Mouse (Mus musculus) layer of hippocampus, postnatal 10 days (tissue): ENCODE results near the gene Ceacam20. TPM values are rescaled to one million over a fixed set of nuclear protein-coding genes. Genes with fewer than 3 reads are reported as not detected.
"Not testable (repeated sequence)": the region's sequence is repeated elsewhere in the genome, so short reads cannot be mapped to it uniquely, and the experiment has no call there.

ENCODE experiments used
- DNase-seq, 2 experiments: peaks; one replicate each; pipeline ENCODE4 v3.0.0; 2021; ENCODE audit warnings: low spot score in 2 of 2
- long read RNA-seq: library from polyadenylated mRNA; stranded (forward); transcript quantifications from one replicate; pipeline ENCODE4 v2.0.0, GENCODE M21; 2023
- total RNA-seq, 2 experiments: library from RNA; stranded (reverse); gene quantifications; 2 replicates each; pipeline ENCODE4 v1.2.3; 2021

Gene Ceacam20
- not detected for total RNA-seq
- long read RNA-seq: 0 reads

GRCm38 (mm10) chr7:19964985-19965579 lies at the start of gene Ceacam20:
TSS of gene Ceacam20 (plus strand) at chr7:19965412.
- DNase-seq: no peak

GRCm38 (mm10) chr7:19920166-19920505 lies 45.1 kb upstream of the Ceacam20 start:
- DNase-seq: no peak

GRCm38 (mm10) chr7:19920506-19921261 lies 44.5 kb upstream of the Ceacam20 start, which contains the start of gene Pvr:
TSS of gene Pvr (minus strand) at chr7:19921160.
- DNase-seq: peak; percentile 63 to 73

- no peak for DNase-seq
These were observed 41.9 kb upstream of the Ceacam20 start for GRCm38 (mm10) chr7:19923354-19923753.

- no peak for DNase-seq
These were observed 41.4 kb upstream of the Ceacam20 start for GRCm38 (mm10) chr7:19923797-19924196.

- DNase-seq: no peak
These were observed 39.8 kb upstream of the Ceacam20 start for GRCm38 (mm10) chr7:19925376-19925775.

GRCm38 (mm10) chr7:19926849-19927480 lies 38.2 kb upstream of the Ceacam20 start:
- DNase-seq: no peak

- no peak for DNase-seq
These were observed 36.7 kb upstream of the Ceacam20 start for GRCm38 (mm10) chr7:19928486-19928885.

- not testable (repeated sequence) for DNase-seq
These were observed 34.7 kb upstream of the Ceacam20 start for GRCm38 (mm10) chr7:19930481-19930880.

GRCm38 (mm10) chr7:19932133-19932876 lies 32.9 kb upstream of the Ceacam20 start:
- DNase-seq: no peak

GRCm38 (mm10) chr7:19932877-19933809 lies 32.1 kb upstream of the Ceacam20 start:
- DNase-seq: peak; percentile 68 to 79

GRCm38 (mm10) chr7:19935171-19935751 lies 30.0 kb upstream of the Ceacam20 start:
- no peak for DNase-seq

- no peak for DNase-seq
These were observed 29.3 kb upstream of the Ceacam20 start for GRCm38 (mm10) chr7:19935961-19936360.

- no peak for DNase-seq
These were observed 27.9 kb upstream of the Ceacam20 start for GRCm38 (mm10) chr7:19937229-19937821.

GRCm38 (mm10) chr7:19939555-19940235 lies 25.5 kb upstream of the Ceacam20 start:
- peak; percentile 59 to 67 for DNase-seq

GRCm38 (mm10) chr7:19940256-19940655 lies 25.0 kb upstream of the Ceacam20 start:
- DNase-seq: no peak

- DNase-seq: no peak
These were observed 20.5 kb upstream of the Ceacam20 start for GRCm38 (mm10) chr7:19944709-19945108.

GRCm38 (mm10) chr7:19945201-19945600 lies 20.0 kb upstream of the Ceacam20 start:
- DNase-seq: no peak
